Mouse (Mus musculus) midbrain, embryonic 14.5 days (tissue): ENCODE data around the gene Acadsb. TPM values are rescaled to one million over a fixed set of nuclear protein-coding genes. Genes with fewer than 3 reads are reported as not detected.

ENCODE experiments used
- ATAC-seq: fragments of 200-750 bp; cut with Nextera tagmentation; 2 replicates; pipeline ENCODE4 v1.8.0; 2017; ENCODE audit warnings: moderate number of reproducible peaks, moderate library complexity; ENCODE audit not compliant: low FRiP score, low TSS enrichment
- DNase-seq: peaks from one replicate; pipeline ENCODE4 v3.0.0-alpha.2; 2015
- H3K27ac ChIP-seq: fragments of 300-500 bp; sonication (generic); replicated peaks from 2 replicates; pipeline ENCODE4 v1.5.1; 2014; ENCODE audit warnings: mild to moderate bottlenecking, low read depth, low read length, moderate library complexity
- H3K27me3 ChIP-seq: fragments of 300-500 bp; sonication (generic); 2 replicates; pipeline ENCODE4 v1.6.1; 2014; ENCODE audit warnings: low read length, control low read depth, mixed read lengths; ENCODE audit not compliant: control insufficient read depth, insufficient read depth
- H3K36me3 ChIP-seq: fragments of 300-500 bp; sonication (generic); 2 replicates; pipeline ENCODE4 v1.6.1; 2014; ENCODE audit warnings: low read length, control low read depth; ENCODE audit not compliant: control insufficient read depth, insufficient read depth
- H3K4me1 ChIP-seq: fragments of 300-500 bp; sonication (generic); 2 replicates; pipeline ENCODE4 v1.6.1; 2014; ENCODE audit warnings: mild to moderate bottlenecking, antibody characterized with exemption, low read length, control low read depth; ENCODE audit not compliant: control insufficient read depth, insufficient read depth
- H3K4me2 ChIP-seq: fragments of 300-500 bp; sonication (generic); 2 replicates; pipeline ENCODE4 v1.6.1; 2014; ENCODE audit warnings: mild to moderate bottlenecking, low read length, moderate library complexity
- H3K4me3 ChIP-seq: fragments of 300-500 bp; sonication (generic); replicated peaks from 2 replicates; pipeline ENCODE4 v1.5.1; 2014; ENCODE audit warnings: low read depth, low read length
- H3K9ac ChIP-seq: fragments of 300-500 bp; sonication (generic); replicated peaks from 2 replicates; pipeline ENCODE4 v1.6.1; 2014; ENCODE audit warnings: mild to moderate bottlenecking, low read length, moderate library complexity
- H3K9me3 ChIP-seq: fragments of 300-500 bp; sonication (generic); 2 replicates; pipeline ENCODE4 v1.6.1; 2016; ENCODE audit warnings: low read length, control low read depth, mixed read lengths; ENCODE audit not compliant: control insufficient read depth
- WGBS: fragments of 180-500 bp; shearing (Covaris S2); extraction: QIAGEN DNeasy Blood & Tissue Kit; methylation state at CpG from one replicate; pipeline ENCODE4 v1.1.7; 2014; 5-methylcytosine and 5-hydroxymethylcytosine counted together
- polyA plus RNA-seq: library from polyadenylated mRNA; unstranded; fragments of >200 nt; fragmentation: Nextera tagmentation; extraction: Ambion mirVana; gene quantifications from 2 replicates; pipeline ENCODE4 v1.2.1, GENCODE M21; 2014

Gene Acadsb
- polyA plus RNA-seq, 1 experiment from 2014 or later: 125 TPM

GRCm38 (mm10) chr7:131477140-131477539 lies 66.7 kb downstream of the Acadsb start:
- no peak overlapping the region for H3K27ac ChIP-seq

GRCm38 (mm10) chr7:131478403-131478802 lies 68.0 kb downstream of the Acadsb start:
- H3K27me3 ChIP-seq: no peaks in the 10 kb centered on the region
- WGBS: 94% methylated on average over 5 of the region's 5 CpGs
- H3K4me3 ChIP-seq: no peak overlapping the region
- H3K27ac ChIP-seq: no peak overlapping the region
- H3K9me3 ChIP-seq: no peaks in the 10 kb centered on the region
- no peaks in the 10 kb centered on the region for H3K36me3 ChIP-seq
- H3K4me2 ChIP-seq: no peak overlapping the region
- H3K4me1 ChIP-seq: no peaks in the 10 kb centered on the region
- DNase-seq (no peak), ATAC-seq (no peak)
- no peak overlapping the region for H3K9ac ChIP-seq

More at GRCm38 (mm10) chr7:131477140-131477539, 66.7 kb downstream of the Acadsb start:
- ATAC-seq (no peak), DNase-seq (no peak)
- Histone ChIP-seq H3K36me3 (no peaks in the 10 kb centered on the region), H3K9ac (no peak overlapping the region), H3K27me3 (no peaks in the 10 kb centered on the region), H3K9me3 (no peaks in the 10 kb centered on the region), H3K4me2 (no peak overlapping the region), H3K4me3 (no peak overlapping the region), H3K4me1 (no peaks in the 10 kb centered on the region)
- 20% methylated on average over 8 of the region's 8 CpGs for WGBS

Other genes starting within 250 kb of the Acadsb start
- not detected in 2 replicates for gene 5430419D17Rik, start 236.2 kb upstream of the Acadsb start, polyA plus RNA-seq
- not detected in 2 replicates for gene Cuzd1, start 88.3 kb upstream of the Acadsb start, polyA plus RNA-seq
- gene Fam24b, start 81.1 kb upstream of the Acadsb start, polyA plus RNA-seq: not detected in 2 replicates
- gene Fam24a, start 76.7 kb upstream of the Acadsb start, polyA plus RNA-seq: 0.42 TPM in 1 of 2 replicates, not detected in the other
- 28.8 and 28.9 TPM in 2 replicates for gene 2310057M21Rik, start 47.8 kb upstream of the Acadsb start, polyA plus RNA-seq
- gene Pstk, start 39.5 kb upstream of the Acadsb start, polyA plus RNA-seq: 42.8 and 46.3 TPM in 2 replicates
- 15.6 and 22.8 TPM in 2 replicates for gene Ikzf5, start 80 bp upstream of the Acadsb start, polyA plus RNA-seq
- gene Hmx3, start 132.3 kb downstream of the Acadsb start, polyA plus RNA-seq: 0.15 and 0.33 TPM in 2 replicates
- gene Hmx2, start 138.2 kb downstream of the Acadsb start, polyA plus RNA-seq: 0.07 and 0.09 TPM in 2 replicates
- 167 and 169 TPM in 2 replicates for gene Bub3, start 149.6 kb downstream of the Acadsb start, polyA plus RNA-seq